Mouse (Mus musculus): ENCODE measurements around the gene Bud13.
A peak's percentile ranks its signal among the peaks of the same experiment; 100 is the strongest.

Gene Bud13

GRCm38 (mm10) chr9:46337852-46338291 is 55.1 kb downstream of the Bud13 start:
- DNase-seq (ENCODE audit: low spot score): peak; percentile 86

DNA sequence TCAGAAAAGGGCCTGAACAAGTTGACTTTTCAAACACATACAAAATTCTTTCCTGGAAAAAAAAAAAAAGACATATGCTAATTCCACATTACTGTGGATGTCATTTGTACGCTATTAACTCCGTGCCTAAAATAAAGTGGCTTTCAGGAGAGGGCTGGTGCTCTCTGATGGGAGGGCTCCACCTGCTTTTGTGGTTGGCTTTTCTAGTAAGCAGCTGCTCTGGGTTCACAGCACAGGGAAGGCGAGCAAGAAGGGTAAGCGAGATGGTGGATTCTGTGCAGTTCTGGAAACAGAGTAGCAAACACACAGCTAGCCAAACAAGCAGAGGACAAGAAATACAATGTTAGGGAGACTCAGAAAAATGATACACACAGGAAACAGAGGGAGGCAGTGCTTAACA is 55.6 kb downstream of the Bud13 start:
- no peak for DNase-seq (ENCODE audit: low spot score)

- DNase-seq (ENCODE audit: low spot score): no peak
These were observed 56.3 kb downstream of the Bud13 start for GRCm38 (mm10) chr9:46339051-46339652.

- no peak for DNase-seq (ENCODE audit: low spot score)
These were observed 63.3 kb downstream of the Bud13 start for GRCm38 (mm10) chr9:46345887-46346665.

Data from embryo, embryonic 10 days (tissue).